Mouse (Mus musculus): ENCODE measurements around the gene Galns.

Gene Galns

GRCm38 (mm10) chr8:122531312-122531711, 80.0 kb downstream of the Galns start:
- no peak for DNase-seq

- no peak for DNase-seq
Measured at GRCm38 (mm10) chr8:122529159-122529558, 82.1 kb downstream of the Galns start.

All from thymus, postnatal 14 days (tissue).